In the genomic region with DNA sequence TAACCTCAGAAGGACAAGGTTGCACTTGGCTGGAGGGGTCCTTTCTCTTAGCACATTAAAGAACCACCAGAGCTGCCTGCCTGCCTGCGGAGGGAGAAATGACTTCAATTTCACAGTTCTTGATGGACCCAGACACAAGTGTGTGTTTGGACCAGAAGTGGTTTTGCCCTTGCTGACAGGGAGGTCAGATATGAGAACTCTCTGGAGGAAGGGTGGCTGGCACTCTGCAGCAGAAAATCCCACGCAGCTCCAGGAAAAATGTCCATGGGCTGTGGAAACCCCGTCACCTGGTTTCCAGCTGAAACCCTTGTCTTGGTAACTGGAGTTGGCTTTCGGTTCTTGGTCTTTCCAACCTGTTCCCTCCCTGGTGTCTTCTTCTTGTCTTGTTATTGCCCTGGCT, we compare ENCODE assay signal across 8 mouse cellular contexts.
DNase-seq lines count a peak whose midpoint lies in the region; ATAC-seq lines count a peak whose summit lies in the region.

No protein-coding gene starts in this region.

- H3K27ac ChIP-seq in embryonic facial prominence, embryonic 11.5 days (replicated peaks; ENCODE audit: low read depth, low read length), result peak overlapping the region; percentile 80
- peak overlapping the region; percentile 92 for H3K27ac ChIP-seq in heart, embryonic 15.5 days
- H3K27ac ChIP-seq in midbrain, embryonic 11.5 days (ENCODE audit: low read depth, low read length), result peak overlapping the region; percentile 20

- H3K4me1 ChIP-seq in embryonic facial prominence, embryonic 11.5 days (ENCODE audit: control insufficient read depth, insufficient read depth, low read length), result peaks cover 4% of the 10 kb centered on the region; the same call in 1 of the 2 replicates
- H3K4me1 ChIP-seq in heart, embryonic 15.5 days (replicated peaks), result peaks cover 43% of the 10 kb centered on the region
- peaks cover 16% of the 10 kb centered on the region for H3K4me1 ChIP-seq in midbrain, embryonic 11.5 days (ENCODE audit: control insufficient read depth, insufficient read depth, low read length)

- no peak overlapping the region for H3K9ac ChIP-seq in embryonic facial prominence, embryonic 11.5 days (replicated peaks; ENCODE audit: low read length)
- peak overlapping the region; percentile 66; the same call in 1 of the 2 replicates for H3K9ac ChIP-seq in heart, embryonic 15.5 days
- H3K9ac ChIP-seq in midbrain, embryonic 11.5 days (ENCODE audit: low read length), result peak overlapping the region; percentile 32

- no peak overlapping the region for H3K4me2 ChIP-seq in embryonic facial prominence, embryonic 11.5 days (ENCODE audit: low read depth, low read length)
- peak overlapping the region; percentile 72 for H3K4me2 ChIP-seq in heart, embryonic 15.5 days
- H3K4me2 ChIP-seq in midbrain, embryonic 11.5 days, result no peak overlapping the region

- no peaks in the 10 kb centered on the region for H3K36me3 ChIP-seq in embryonic facial prominence, embryonic 11.5 days (replicated peaks; ENCODE audit: control insufficient read depth, insufficient read depth, low read depth, low read length)
- H3K36me3 ChIP-seq in heart, embryonic 15.5 days, result no peaks in the 10 kb centered on the region
- H3K36me3 ChIP-seq in midbrain, embryonic 11.5 days (ENCODE audit: control insufficient read depth, insufficient read depth, low read length), result no peaks in the 10 kb centered on the region

- 40% methylated on average over 4 of the region's 4 CpGs for WGBS in embryonic facial prominence, embryonic 11.5 days
- 27% methylated on average over 4 of the region's 4 CpGs for WGBS in heart, embryonic 15.5 days
- 74% methylated on average over 4 of the region's 4 CpGs for WGBS in midbrain, embryonic 11.5 days

- H3K9me3 ChIP-seq in embryonic facial prominence, embryonic 11.5 days (replicated peaks; ENCODE audit: control insufficient read depth, low read length), result no peaks in the 10 kb centered on the region
- H3K9me3 ChIP-seq in heart, embryonic 15.5 days (replicated peaks), result no peaks in the 10 kb centered on the region
- H3K9me3 ChIP-seq in midbrain, embryonic 11.5 days (ENCODE audit: control insufficient read depth, low read length), result no peaks in the 10 kb centered on the region

- no peaks in the 10 kb centered on the region for H3K27me3 ChIP-seq in embryonic facial prominence, embryonic 11.5 days (ENCODE audit: control insufficient read depth, insufficient read depth, low read length)
- H3K27me3 ChIP-seq in heart, embryonic 15.5 days, result no peaks in the 10 kb centered on the region
- no peaks in the 10 kb centered on the region for H3K27me3 ChIP-seq in midbrain, embryonic 11.5 days (ENCODE audit: control insufficient read depth, insufficient read depth, low read length)

- peak; percentile 19 for DNase-seq in cerebellum, adult 9-11 months
- DNase-seq in cerebellum, adult 8-10 months, result no peak
- no peak for DNase-seq in embryonic facial prominence, embryonic 11.5 days (ENCODE audit: low spot score)
- DNase-seq in midbrain, embryonic 11.5 days (ENCODE audit: low spot score, missing footprints), result no peak
- DNase-seq in left cerebral cortex, postnatal 25 days (ENCODE audit: low spot score in 2 of 2), result no peak
- DNase-seq in ovary, postnatal 14 days (ENCODE audit: low spot score), result no peak

- H3K4me3 ChIP-seq in embryonic facial prominence, embryonic 11.5 days (ENCODE audit: low read depth, low read length), result no peak overlapping the region
- no peak overlapping the region for H3K4me3 ChIP-seq in heart, embryonic 15.5 days
- H3K4me3 ChIP-seq in midbrain, embryonic 11.5 days (ENCODE audit: low read depth, low read length), result no peak overlapping the region

- intact Hi-C loops in left cerebral cortex, postnatal 25 days (cut with DNase I), result loop anchor here (5.0 kb wide), 1 partner anchor 80 kb away; no protein-coding TSS in a partner anchor

- ATAC-seq in embryonic facial prominence, embryonic 11.5 days (replicated peaks; ENCODE audit: insufficient number of reproducible peaks, low FRiP score, low TSS enrichment, low read depth), result no peak
- ATAC-seq in heart, embryonic 15.5 days (replicated peaks; ENCODE audit: insufficient number of reproducible peaks, insufficient read depth, low FRiP score, low read depth), result no peak
- no peak for ATAC-seq in midbrain, embryonic 11.5 days (ENCODE audit: low FRiP score)
- no peak for ATAC-seq in erythroid progenitor cell, adult 5-6 weeks (replicated peaks; ENCODE audit: low FRiP score, poor library complexity, severe bottlenecking)

Comparison
In these comparisons a context has a peak if more than half of its experiments do, and no peak if none do; other contexts are left out.
1. H3K27ac ChIP-seq: peak in every context shown above with its lines; median percentile 92 in heart, embryonic 15.5 days; 80 in embryonic facial prominence, embryonic 11.5 days; 20 in midbrain, embryonic 11.5 days.